In the genomic region with DNA sequence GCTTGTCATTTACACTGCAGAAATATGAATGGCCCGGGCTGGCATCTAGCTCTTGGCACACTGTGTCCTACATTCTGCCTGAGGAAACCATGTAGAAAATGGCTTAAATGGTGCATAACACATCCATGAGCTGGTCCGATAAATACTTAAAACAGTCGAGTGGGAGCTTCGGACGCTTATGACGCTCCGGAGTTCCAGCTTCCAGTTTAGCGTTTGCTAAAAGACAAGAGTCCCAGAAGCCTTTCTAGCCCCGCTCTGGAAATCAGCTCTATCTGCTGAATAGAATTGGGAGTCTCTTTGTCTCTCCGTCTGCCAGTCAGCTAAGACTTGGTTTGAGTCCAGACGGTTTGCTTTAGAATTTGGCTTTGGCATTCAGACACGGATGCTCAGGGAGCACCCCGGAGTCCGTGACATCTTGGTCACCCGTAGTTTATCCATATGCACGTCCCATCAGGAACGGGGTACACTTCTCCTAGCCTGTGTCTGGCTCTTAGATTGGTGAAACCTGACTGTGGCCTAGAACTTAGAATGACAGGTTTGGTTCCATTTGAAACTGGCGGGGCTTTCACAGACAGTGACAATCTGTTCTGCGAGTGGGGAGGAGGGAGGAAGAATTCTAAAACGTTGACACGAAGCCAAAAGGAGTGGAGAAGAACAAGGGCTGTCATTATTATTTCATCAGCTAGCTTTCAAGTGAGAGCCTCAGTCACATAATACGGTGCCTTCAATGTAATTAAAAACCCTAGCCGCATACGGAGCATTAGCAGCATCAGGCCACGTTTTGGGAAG, we compare ENCODE assay signal across 13 mouse cellular contexts.
DNase-seq lines count a peak whose midpoint lies in the region; ATAC-seq lines count a peak whose summit lies in the region.
"Had no signal": no experiment of that assay in that cellular context is flagged by ENCODE, and none has a peak within 500 bp of the region (broad histone marks: within the 10 kb centered on the region; RNA-seq: fewer than 3 reads in every experiment).

No protein-coding gene starts in this region.

- H3K9me3 ChIP-seq in midbrain, embryonic 12.5 days, result no peaks in the 10 kb centered on the region
- H3K9me3 ChIP-seq in midbrain, embryonic 10.5 days (replicated peaks), result no peaks in the 10 kb centered on the region
- H3K9me3 ChIP-seq in neural tube, embryonic 15.5 days (replicated peaks), result no peaks in the 10 kb centered on the region
- no peaks in the 10 kb centered on the region for H3K9me3 ChIP-seq in kidney, embryonic 15.5 days (replicated peaks)
- H3K9me3 ChIP-seq: embryonic facial prominence, embryonic 12.5 days; heart, embryonic 12.5 days had no signal

- WGBS in midbrain, embryonic 12.5 days, result 69% methylated on average over 25 of the region's 25 CpGs
- 89% methylated on average over 25 of the region's 25 CpGs for whole genome bisulfite sequencing in midbrain, embryonic 10.5 days
- 62% methylated on average over 25 of the region's 25 CpGs for WGBS in neural tube, embryonic 15.5 days
- 81% methylated on average over 25 of the region's 25 CpGs for WGBS in kidney, embryonic 15.5 days

- no peak overlapping the region for H3K4me3 ChIP-seq in midbrain, embryonic 12.5 days
- no peak overlapping the region for H3K4me3 ChIP-seq in midbrain, embryonic 10.5 days
- H3K4me3 ChIP-seq in neural tube, embryonic 15.5 days (replicated peaks), result no peak overlapping the region
- H3K4me3 ChIP-seq in kidney, embryonic 15.5 days (replicated peaks), result no peak overlapping the region
- H3K4me3 ChIP-seq: embryonic facial prominence, embryonic 12.5 days; gastrocnemius, adult 2 months; heart, embryonic 12.5 days had no signal

- H3K36me3 ChIP-seq in midbrain, embryonic 12.5 days, result no peaks in the 10 kb centered on the region
- no peaks in the 10 kb centered on the region for H3K36me3 ChIP-seq in midbrain, embryonic 10.5 days
- H3K36me3 ChIP-seq in neural tube, embryonic 15.5 days, result 0 out of 2 replicates have a peak, but pooled peaks cover 4% of the 10 kb centered on the region
- H3K36me3 ChIP-seq in kidney, embryonic 15.5 days, result peaks cover 21% of the 10 kb centered on the region; the same call in 1 of the 2 replicates
- H3K36me3 ChIP-seq: embryonic facial prominence, embryonic 12.5 days had no signal

- no peak overlapping the region for H3K9ac ChIP-seq in midbrain, embryonic 12.5 days (replicated peaks)
- H3K9ac ChIP-seq in neural tube, embryonic 15.5 days (replicated peaks), result no peak overlapping the region
- no peak overlapping the region for H3K9ac ChIP-seq in kidney, embryonic 15.5 days
- H3K9ac ChIP-seq: embryonic facial prominence, embryonic 12.5 days; heart, embryonic 12.5 days had no signal

- peak; percentile 19; the same call in 1 of the 2 replicates for ATAC-seq in midbrain, embryonic 12.5 days (ENCODE audit: low FRiP score, low read depth)
- no peak; the same call in 1 of the 2 replicates for ATAC-seq in neural tube, embryonic 15.5 days (ENCODE audit: low FRiP score)
- no peak for ATAC-seq in kidney, embryonic 15.5 days (replicated peaks; ENCODE audit: low FRiP score)

- H3K27ac ChIP-seq in midbrain, embryonic 12.5 days (replicated peaks), result peak overlapping the region; percentile 32; the same call in 1 of the 2 replicates
- no peak overlapping the region; the same call in 1 of the 2 replicates for H3K27ac ChIP-seq in midbrain, embryonic 10.5 days (replicated peaks)
- peak overlapping the region; percentile 54; the same call in 1 of the 2 replicates for H3K27ac ChIP-seq in neural tube, embryonic 15.5 days (replicated peaks)
- no peak overlapping the region for H3K27ac ChIP-seq in kidney, embryonic 15.5 days
- H3K27ac ChIP-seq: embryonic facial prominence, embryonic 12.5 days; gastrocnemius, adult 2 months had no signal

- DNase-seq in midbrain, embryonic 10.5 days (ENCODE audit: low spot score), result no peak
- peak; percentile 49 for DNase-seq in cerebellum, adult 9-11 months
- DNase-seq in layer of hippocampus, adult 18-20 months (ENCODE audit: low spot score in 2 of 2), result peak; percentile 17 to 60
- DNase-seq in urinary bladder, postnatal 10 days (ENCODE audit: low spot score), result no peak
- DNase-seq in urinary bladder, adult 18-20 months (ENCODE audit: low spot score in 2 of 2), result no peak
- DNase-seq: gastrocnemius, adult 2 months; kidney, postnatal 4 days; thymus, postnatal 4 days had no signal

- peaks cover 9% of the 10 kb centered on the region; the same call in 1 of the 2 replicates for H3K27me3 ChIP-seq in midbrain, embryonic 12.5 days
- H3K27me3 ChIP-seq in midbrain, embryonic 10.5 days (ENCODE audit: low read depth, poor library complexity, severe bottlenecking), result no peaks in the 10 kb centered on the region; the same call in 1 of the 2 replicates
- no peaks in the 10 kb centered on the region for H3K27me3 ChIP-seq in neural tube, embryonic 15.5 days (replicated peaks)
- H3K27me3 ChIP-seq in kidney, embryonic 15.5 days, result no peaks in the 10 kb centered on the region
- H3K27me3 ChIP-seq: embryonic facial prominence, embryonic 12.5 days; heart, embryonic 12.5 days had no signal

- H3K4me1 ChIP-seq in midbrain, embryonic 12.5 days, result no peaks in the 10 kb centered on the region
- H3K4me1 ChIP-seq in midbrain, embryonic 10.5 days, result peaks cover 11% of the 10 kb centered on the region; the same call in 1 of the 2 replicates
- H3K4me1 ChIP-seq in neural tube, embryonic 15.5 days, result peaks cover 9% of the 10 kb centered on the region
- 0 out of 2 replicates have a peak, but pooled peaks cover 2% of the 10 kb centered on the region for H3K4me1 ChIP-seq in kidney, embryonic 15.5 days
- H3K4me1 ChIP-seq: embryonic facial prominence, embryonic 12.5 days; heart, embryonic 12.5 days had no signal

- no peak overlapping the region for H3K4me2 ChIP-seq in midbrain, embryonic 12.5 days (replicated peaks)
- H3K4me2 ChIP-seq in neural tube, embryonic 15.5 days, result 0 out of 2 replicates have a peak overlapping the region, but pooled peaks have one; percentile 2
- no peak overlapping the region for H3K4me2 ChIP-seq in kidney, embryonic 15.5 days
- H3K4me2 ChIP-seq: embryonic facial prominence, embryonic 12.5 days; heart, embryonic 12.5 days had no signal

Comparison
In these comparisons a context has a peak if more than half of its experiments do, and no peak if none do; other contexts are left out.
1. H3K27ac ChIP-seq: peak in midbrain, embryonic 12.5 days (single experiment) and neural tube, embryonic 15.5 days (single experiment); none in midbrain, embryonic 10.5 days (single experiment) and kidney, embryonic 15.5 days (single experiment).
2. DNase-seq: peak in cerebellum, adult 9-11 months (single experiment) and layer of hippocampus, adult 18-20 months (2 of 2); none in midbrain, embryonic 10.5 days (single experiment), urinary bladder, postnatal 10 days (single experiment) and urinary bladder, adult 18-20 months (0 of 2).